Mouse (Mus musculus) intestine, embryonic 14.5 days (tissue): ENCODE measurements around the gene Gse1. TPM values are rescaled to one million over a fixed set of nuclear protein-coding genes. Genes with fewer than 3 reads are reported as not detected.

Source experiments
- ATAC-seq: fragments of 200-750 bp; cut with Nextera tagmentation; replicated peaks from 2 replicates; pipeline ENCODE4 v1.8.0; 2017; ENCODE audit warnings: low read depth, moderate number of reproducible peaks, moderate TSS enrichment, moderate library complexity; ENCODE audit not compliant: low FRiP score, low TSS enrichment
- DNase-seq: peaks from one replicate; pipeline ENCODE4 v3.0.0-alpha.2; 2018; ENCODE audit warnings: low spot score
- H3K27ac ChIP-seq: fragments of 300-500 bp; sonication (generic); 2 replicates; pipeline ENCODE4 v1.5.1; 2014; ENCODE audit warnings: low read depth, mild to moderate bottlenecking, control low read depth
- H3K27me3 ChIP-seq: fragments of 300-500 bp; sonication (generic); replicated peaks from 2 replicates; pipeline ENCODE4 v1.6.1; 2014; ENCODE audit warnings: low read length, control low read depth; ENCODE audit not compliant: control insufficient read depth, insufficient read depth
- H3K36me3 ChIP-seq: fragments of 300-500 bp; sonication (generic); 2 replicates; pipeline ENCODE4 v1.6.1; 2014; ENCODE audit warnings: low read length, control low read depth; ENCODE audit not compliant: control insufficient read depth, insufficient read depth
- H3K4me1 ChIP-seq: fragments of 300-500 bp; sonication (generic); replicated peaks from 2 replicates; pipeline ENCODE4 v1.6.1; 2014; ENCODE audit warnings: low read length, control low read depth, mixed read lengths; ENCODE audit not compliant: control insufficient read depth, insufficient read depth
- H3K4me2 ChIP-seq: fragments of 300-500 bp; sonication (generic); 2 replicates; pipeline ENCODE4 v1.6.1; 2014; ENCODE audit warnings: low read length
- H3K4me3 ChIP-seq: fragments of 300-500 bp; sonication (generic); 2 replicates; pipeline ENCODE4 v1.5.1; 2014; ENCODE audit warnings: low read depth, low read length, control low read depth, mixed read lengths
- H3K9ac ChIP-seq: fragments of 300-500 bp; sonication (generic); 2 replicates; pipeline ENCODE4 v1.6.1; 2014; ENCODE audit warnings: mild to moderate bottlenecking, low read length
- H3K9me3 ChIP-seq: fragments of 300-500 bp; sonication (generic); 2 replicates; pipeline ENCODE4 v1.6.1; 2016; ENCODE audit warnings: low read length, control low read depth; ENCODE audit not compliant: control insufficient read depth
- WGBS: fragments of 180-500 bp; shearing (Covaris S2); extraction: QIAGEN DNeasy Blood & Tissue Kit; methylation state at CpG from one replicate; pipeline ENCODE4 v1.1.7; 2014; 5-methylcytosine and 5-hydroxymethylcytosine counted together
- polyA plus RNA-seq: library from polyadenylated mRNA; unstranded; fragments of >200 nt; fragmentation: Nextera tagmentation; extraction: Ambion mirVana; gene quantifications from 2 replicates; pipeline ENCODE4 v1.2.1, GENCODE M21; 2014

The Gse1 gene
- polyA plus RNA-seq, 1 experiment from 2014 or later: 13.3 TPM

DNA sequence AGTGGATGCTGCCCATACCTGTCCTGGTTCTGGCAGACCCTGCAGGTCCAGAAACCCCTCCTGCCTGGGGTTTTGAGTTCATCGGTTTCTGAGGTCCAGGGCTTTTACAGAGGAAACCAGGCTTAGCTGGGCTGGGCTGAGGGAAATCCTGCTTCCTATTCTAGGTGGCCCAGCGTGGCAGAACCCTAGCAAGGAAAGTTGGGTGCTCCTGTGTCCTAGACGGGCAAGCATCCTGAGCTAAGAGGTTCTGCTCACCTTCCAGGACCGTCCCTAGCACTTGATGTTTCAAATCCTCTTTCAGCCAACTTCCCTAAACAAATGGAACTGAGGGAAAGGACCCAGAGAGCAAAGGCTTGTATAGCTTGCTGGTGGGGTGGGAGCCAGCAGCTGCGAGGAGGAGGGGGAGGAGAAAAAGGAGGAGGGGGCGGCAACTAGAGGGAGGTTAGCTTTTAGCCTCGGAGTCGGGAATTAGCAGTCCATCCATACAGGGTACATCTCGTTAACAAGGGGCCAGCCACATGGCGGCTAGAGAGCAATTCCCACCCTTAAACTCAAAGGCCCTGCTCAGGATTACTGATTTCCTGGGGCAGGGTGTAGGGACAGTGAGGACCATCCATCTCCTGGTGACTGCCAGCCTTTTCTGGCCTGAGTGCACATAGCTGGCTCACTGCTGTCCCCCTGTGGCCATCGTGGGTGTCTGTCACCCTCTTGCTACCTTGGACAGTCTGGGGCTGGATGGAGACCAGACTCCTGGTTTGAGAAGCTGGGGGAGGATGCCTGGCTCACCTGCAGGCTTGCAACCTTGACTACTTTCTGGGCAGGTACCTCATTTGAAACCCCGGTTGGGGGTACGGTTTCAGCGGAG, 306.5 kb downstream of the Gse1 start:
- no peak overlapping the region for H3K4me3 ChIP-seq
- peaks cover 83% of the 10 kb centered on the region for H3K4me1 ChIP-seq
- H3K36me3 ChIP-seq: no peaks in the 10 kb centered on the region
- DNase-seq (peak; percentile 91), ATAC-seq (peak; percentile 55)
- 14% methylated on average over 14 of the region's 14 CpGs for WGBS
- H3K9me3 ChIP-seq: no peaks in the 10 kb centered on the region
- H3K9ac ChIP-seq: no peak overlapping the region
- H3K27me3 ChIP-seq: peaks cover 7% of the 10 kb centered on the region
- H3K4me2 ChIP-seq: no peak overlapping the region
- H3K27ac ChIP-seq: peak overlapping the region; percentile 33; the same call in 1 of the 2 replicates

DNA sequence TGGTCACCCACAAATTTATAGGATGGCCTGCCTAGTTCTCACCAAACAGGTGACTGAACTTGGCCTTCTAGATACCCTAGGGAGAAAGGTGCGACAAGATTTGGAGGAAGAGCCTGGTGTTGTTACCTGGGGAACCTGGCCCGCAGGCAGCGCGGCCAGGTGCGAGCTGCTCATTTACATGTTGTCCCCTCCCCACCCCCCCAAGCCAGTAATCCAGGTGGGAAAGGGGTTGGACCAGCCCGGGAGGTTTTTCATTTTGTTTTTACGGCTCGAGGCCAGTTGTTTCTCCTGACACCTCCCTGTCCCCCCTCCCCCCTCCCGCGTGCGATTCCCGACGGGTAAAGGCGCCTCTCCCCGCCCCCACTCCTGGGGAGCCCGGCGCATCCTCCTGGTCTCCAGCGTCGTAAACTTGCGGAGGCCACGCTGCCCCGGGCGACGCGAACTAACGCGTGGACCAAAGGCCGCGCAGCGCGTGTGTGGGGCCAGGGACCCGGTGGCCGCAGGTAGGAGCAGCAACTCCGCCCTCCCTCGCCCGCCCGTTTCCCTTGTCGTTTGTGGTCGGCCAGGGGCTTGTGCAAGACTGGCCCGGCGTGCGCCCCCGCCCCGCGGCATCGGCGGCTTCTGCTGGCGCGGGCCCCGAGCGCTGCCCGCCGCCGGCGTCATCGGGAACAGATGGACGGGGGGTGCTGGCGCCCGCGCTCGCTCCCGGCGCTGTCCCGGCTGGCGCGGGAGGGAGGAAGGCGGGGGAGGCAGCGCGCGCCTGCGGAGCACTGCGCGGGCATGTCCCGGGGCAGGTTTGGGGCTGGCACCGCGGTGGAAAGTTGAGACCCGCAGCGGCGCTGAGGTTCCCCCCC, 307.4 kb downstream of the Gse1 start:
- WGBS: 2% methylated on average over 76 of the region's 79 CpGs
- peaks cover 7% of the 10 kb centered on the region for H3K27me3 ChIP-seq
- peak overlapping the region; percentile 58 for H3K4me3 ChIP-seq
- no peak for ATAC-seq
- peaks cover 91% of the 10 kb centered on the region for H3K4me1 ChIP-seq
- H3K9ac ChIP-seq: peak overlapping the region; percentile 53
- peak; percentile 78 for DNase-seq
- H3K9me3 ChIP-seq: no peaks in the 10 kb centered on the region
- H3K36me3 ChIP-seq: no peaks in the 10 kb centered on the region
- H3K27ac ChIP-seq: 0 out of 2 replicates have a peak overlapping the region, but pooled peaks have one; percentile 78
- H3K4me2 ChIP-seq: peak overlapping the region; percentile 100

DNA sequence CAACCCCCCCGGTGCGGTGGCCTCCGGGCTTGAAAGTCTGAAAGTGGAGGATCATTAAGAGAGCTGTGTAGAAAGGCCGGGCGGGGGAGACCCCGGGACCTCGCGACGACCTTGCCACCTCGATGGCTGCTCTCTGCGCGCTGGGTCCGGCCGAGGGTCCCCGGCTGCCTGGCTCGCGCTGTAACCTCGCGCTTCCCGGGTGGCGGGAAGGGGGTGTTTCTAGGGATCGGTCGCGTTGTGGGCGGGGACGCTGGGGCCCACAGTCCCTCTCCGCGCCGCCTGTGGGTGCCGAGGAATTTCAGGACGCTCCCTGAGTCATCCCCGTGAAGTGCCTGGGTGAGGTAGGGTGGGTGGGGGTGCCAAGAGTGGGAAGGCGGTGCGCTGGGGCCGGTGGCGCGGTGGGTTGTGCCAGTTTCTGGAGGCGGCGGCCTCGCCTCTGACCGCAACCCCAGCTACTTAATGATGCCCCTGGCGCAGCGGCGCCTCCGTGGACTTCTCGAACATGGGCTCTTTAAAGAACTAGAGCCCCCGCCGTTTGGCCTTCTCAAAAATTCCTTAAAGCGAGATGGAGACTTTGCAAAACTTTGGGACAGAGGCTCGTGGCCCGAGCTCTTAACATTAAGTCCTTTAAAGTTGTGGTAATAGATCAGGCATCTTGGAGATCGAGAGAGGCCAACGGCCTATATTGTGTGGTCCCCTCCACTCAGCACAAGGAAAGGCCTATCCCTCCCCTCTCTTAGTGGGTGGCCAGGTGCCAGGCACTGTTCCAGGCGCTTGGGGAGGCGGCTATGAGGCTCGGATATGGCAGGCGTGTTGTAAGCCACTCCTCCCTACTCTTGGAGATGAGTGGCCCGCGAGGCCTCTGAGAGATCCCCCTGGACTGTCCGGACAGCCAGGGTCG, 308.3 kb downstream of the Gse1 start:
- Histone ChIP-seq H3K27ac (peak overlapping the region; percentile 78), H3K9me3 (no peaks in the 10 kb centered on the region), H3K4me1 (peaks cover 87% of the 10 kb centered on the region), H3K4me3 (peak overlapping the region; percentile 58), H3K4me2 (peak overlapping the region; percentile 100), H3K36me3 (no peaks in the 10 kb centered on the region), H3K9ac (peak overlapping the region; percentile 53), H3K27me3 (peaks cover 7% of the 10 kb centered on the region)
- ATAC-seq (no peak; the same call in none of the 2 replicates), DNase-seq (peak; percentile 73)
- 1% methylated on average over 61 of the region's 61 CpGs for WGBS

DNA sequence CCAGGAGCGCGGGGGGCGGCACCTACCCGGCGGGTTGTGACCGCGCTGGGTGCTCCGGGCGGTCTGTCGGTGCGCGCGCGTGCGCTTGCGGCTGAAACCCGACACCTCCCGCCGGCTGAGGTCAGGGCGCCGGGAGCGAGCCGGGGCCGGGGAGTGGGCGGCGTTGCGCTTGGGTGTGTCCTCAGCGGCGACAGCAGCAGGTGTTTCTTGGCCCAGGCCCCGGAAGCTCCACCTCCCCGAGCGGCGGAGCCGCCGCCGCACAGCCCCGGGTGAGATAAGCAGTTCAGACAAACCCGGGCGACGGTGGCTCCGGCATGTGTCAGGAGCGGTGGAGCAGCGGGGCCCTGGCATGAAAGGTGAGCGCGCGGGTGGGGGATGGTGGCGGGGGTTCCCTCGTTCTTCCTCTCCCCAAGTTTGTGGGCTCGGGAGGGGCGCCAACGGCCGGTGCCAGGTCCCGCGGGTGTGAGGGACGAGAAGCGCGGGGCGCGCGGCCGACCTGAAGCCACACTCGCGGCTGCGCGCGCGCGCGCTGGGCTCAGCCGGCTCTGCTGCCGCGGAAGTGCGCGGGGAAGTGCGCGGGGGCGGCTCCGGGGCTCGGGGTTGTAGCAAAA, 309.1 kb downstream of the Gse1 start:
- no peaks in the 10 kb centered on the region for H3K36me3 ChIP-seq
- peak overlapping the region; percentile 78 for H3K27ac ChIP-seq
- peak overlapping the region; percentile 58 for H3K4me3 ChIP-seq
- ATAC-seq (peak; percentile 64), DNase-seq (peak; percentile 90)
- H3K4me1 ChIP-seq: peaks cover 81% of the 10 kb centered on the region
- H3K9me3 ChIP-seq: no peaks in the 10 kb centered on the region
- peak overlapping the region; percentile 53 for H3K9ac ChIP-seq
- under 1% methylated on average over 67 of the region's 79 CpGs for WGBS
- peak overlapping the region; percentile 100 for H3K4me2 ChIP-seq
- H3K27me3 ChIP-seq: peaks cover 7% of the 10 kb centered on the region

DNA sequence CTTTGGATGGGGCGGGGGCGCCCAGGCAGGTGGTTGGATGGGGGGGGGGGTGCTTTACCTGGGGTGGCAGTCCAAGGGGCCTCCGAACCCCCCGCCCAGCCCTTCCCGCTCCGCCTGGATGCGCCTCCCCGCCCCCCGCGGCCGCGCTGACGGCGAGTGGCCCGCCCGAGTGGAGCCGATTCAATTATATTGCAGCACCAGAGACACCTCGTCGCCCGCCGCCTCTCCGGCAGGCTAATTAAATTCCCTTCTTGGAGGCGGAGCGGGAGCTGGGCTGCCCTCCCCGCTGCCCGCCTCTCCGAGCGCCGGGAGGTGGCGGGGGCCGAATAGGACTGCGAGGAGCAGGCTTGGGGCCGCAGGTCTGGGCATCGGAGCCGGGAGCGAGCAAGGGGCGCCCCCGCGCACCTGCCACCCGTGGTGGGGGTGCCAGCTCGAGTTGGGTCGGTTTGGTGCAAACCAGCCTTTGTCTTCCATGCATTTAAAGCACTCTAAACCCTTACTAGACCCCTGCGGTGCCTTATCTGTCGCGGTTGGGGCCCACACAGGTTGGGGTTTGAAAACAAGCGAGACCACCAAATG, 309.7 kb downstream of the Gse1 start:
- WGBS: under 1% methylated on average over 42 of the region's 46 CpGs
- no peak for ATAC-seq
- DNase-seq: peak; percentile 78
- peak overlapping the region; percentile 58 for H3K4me3 ChIP-seq
- peak overlapping the region; percentile 78 for H3K27ac ChIP-seq
- peak overlapping the region; percentile 100 for H3K4me2 ChIP-seq
- peaks cover 80% of the 10 kb centered on the region for H3K4me1 ChIP-seq
- no peaks in the 10 kb centered on the region for H3K9me3 ChIP-seq
- H3K27me3 ChIP-seq: peaks cover 7% of the 10 kb centered on the region
- H3K36me3 ChIP-seq: no peaks in the 10 kb centered on the region
- peak overlapping the region; percentile 53 for H3K9ac ChIP-seq

DNA sequence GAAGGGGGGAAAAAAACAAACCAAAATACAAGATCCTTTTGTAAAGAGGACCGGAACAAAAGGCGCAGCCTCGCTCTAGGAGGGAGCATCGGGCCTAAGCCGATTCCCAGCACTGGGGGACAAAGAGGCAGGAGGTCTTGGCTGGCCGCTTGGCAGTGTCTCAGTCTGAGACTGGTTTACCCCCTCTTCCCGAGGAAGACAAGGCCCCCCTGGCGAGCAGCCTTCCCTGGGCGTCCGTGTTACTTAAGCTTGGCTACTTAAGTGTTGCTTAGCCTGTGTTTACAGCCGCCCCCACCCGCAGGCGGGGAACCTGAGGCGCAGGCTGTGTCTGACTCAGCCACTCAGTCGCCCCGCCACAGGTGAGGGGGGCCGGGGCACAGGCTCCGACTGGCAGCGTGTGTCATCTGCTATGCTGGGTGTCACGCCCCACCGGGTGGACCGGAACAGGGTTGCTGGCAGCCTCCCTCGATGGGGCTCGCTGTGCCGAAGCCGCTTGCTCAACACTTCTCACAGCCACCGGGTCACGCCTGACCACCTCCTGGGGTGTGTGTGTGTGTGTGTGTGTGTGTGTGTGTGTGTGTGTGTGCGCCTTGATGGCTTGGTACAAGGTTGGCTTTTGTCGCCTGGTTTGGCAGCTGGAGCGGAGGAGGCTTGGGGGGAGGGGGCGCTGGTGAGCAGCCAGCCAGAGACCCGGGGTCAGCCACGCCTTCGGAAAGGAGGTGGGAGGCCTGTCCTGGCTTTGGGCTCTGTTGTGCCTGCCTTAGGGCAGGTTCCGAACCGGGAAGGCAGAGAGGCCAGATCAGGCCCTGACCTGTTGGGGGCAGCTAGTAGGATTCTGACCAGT, 310.4 kb downstream of the Gse1 start:
- Histone ChIP-seq H3K36me3 (no peaks in the 10 kb centered on the region), H3K27me3 (peaks cover 7% of the 10 kb centered on the region), H3K4me2 (peak overlapping the region; percentile 100), H3K27ac (peak overlapping the region; percentile 78), H3K4me1 (peaks cover 81% of the 10 kb centered on the region), H3K9ac (peak overlapping the region; percentile 53), H3K9me3 (no peaks in the 10 kb centered on the region), H3K4me3 (peak overlapping the region; percentile 58)
- WGBS: 9% methylated on average over 37 of the region's 37 CpGs
- ATAC-seq: peak; percentile 11
- peak; percentile 78 for DNase-seq

DNA sequence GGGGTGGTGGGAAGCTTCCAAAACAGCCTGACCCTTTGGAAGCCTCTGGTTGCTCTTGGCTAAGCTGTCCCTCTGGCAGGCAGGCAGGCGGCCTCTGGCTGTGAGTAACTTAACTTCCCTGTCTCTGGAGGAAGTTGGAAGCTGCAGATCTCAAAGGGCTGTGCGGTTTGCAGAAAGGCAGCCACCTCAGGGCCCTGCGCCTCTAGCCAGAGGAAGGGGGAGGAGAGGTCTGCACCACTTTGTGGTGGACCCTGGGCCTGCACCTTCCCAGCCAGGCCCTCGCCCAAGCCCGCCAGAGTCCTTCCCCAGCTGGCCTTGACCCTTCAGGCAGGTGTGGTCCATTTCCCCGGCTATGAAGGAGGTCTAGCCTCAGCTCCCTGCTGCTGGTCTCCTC, 311.1 kb downstream of the Gse1 start:
- Histone ChIP-seq H3K4me1 (peaks cover 81% of the 10 kb centered on the region), H3K36me3 (no peaks in the 10 kb centered on the region)
- DNase-seq: no peak

More for the DNA sequence above, 311.1 kb downstream of the Gse1 start:
- Histone ChIP-seq H3K4me3 (no peak overlapping the region), H3K9me3 (no peaks in the 10 kb centered on the region), H3K27me3 (peaks cover 7% of the 10 kb centered on the region), H3K4me2 (peak overlapping the region; percentile 100), H3K27ac (peak overlapping the region; percentile 78; the same call in 1 of the 2 replicates), H3K9ac (no peak overlapping the region)
- no peak for ATAC-seq
- WGBS: 60% methylated on average over 6 of the region's 6 CpGs
